Mouse (Mus musculus) embryonic facial prominence, embryonic 12.5 days (tissue): ENCODE results near the gene Gpr45. TPM values are rescaled to one million over a fixed set of nuclear protein-coding genes. Genes with fewer than 3 reads are reported as not detected.

Experiments used
- ATAC-seq: fragments of 200-750 bp; cut with Nextera tagmentation; 2 replicates; pipeline ENCODE4 v1.8.0; 2017; ENCODE audit not compliant: insufficient number of reproducible peaks, insufficient read depth, low FRiP score, low TSS enrichment
- H3K27ac ChIP-seq: fragments of 300-500 bp; sonication (generic); 2 replicates; pipeline ENCODE4 v1.5.1; 2016; ENCODE audit warnings: mild to moderate bottlenecking
- H3K27me3 ChIP-seq: fragments of 300-500 bp; sonication (generic); 2 replicates; pipeline ENCODE4 v1.6.1; 2016; ENCODE audit warnings: mild to moderate bottlenecking, moderate library complexity
- H3K36me3 ChIP-seq: fragments of 300-500 bp; sonication (generic); 2 replicates; pipeline ENCODE4 v1.6.1; 2016; ENCODE audit warnings: mild to moderate bottlenecking
- H3K4me1 ChIP-seq: fragments of 300-500 bp; sonication (generic); 2 replicates; pipeline ENCODE4 v1.6.1; 2016
- H3K4me2 ChIP-seq: fragments of 300-500 bp; sonication (generic); replicated peaks from 2 replicates; pipeline ENCODE4 v1.6.1; 2016; ENCODE audit warnings: mild to moderate bottlenecking, moderate library complexity
- H3K4me3 ChIP-seq: fragments of 300-500 bp; sonication (generic); 2 replicates; pipeline ENCODE4 v1.5.1; 2016; ENCODE audit warnings: mild to moderate bottlenecking
- H3K9ac ChIP-seq: fragments of 300-500 bp; sonication (generic); 2 replicates; pipeline ENCODE4 v1.6.1; 2016; ENCODE audit warnings: mild to moderate bottlenecking, moderate library complexity
- H3K9me3 ChIP-seq: fragments of 300-500 bp; sonication (generic); 2 replicates; pipeline ENCODE4 v1.6.1; 2016; ENCODE audit warnings: mild to moderate bottlenecking, moderate library complexity
- WGBS: fragments of 180-500 bp; shearing (Covaris S2); methylation state at CpG from one replicate; pipeline ENCODE4 v1.1.7; 2016; 5-methylcytosine and 5-hydroxymethylcytosine counted together
- polyA plus RNA-seq: library from polyadenylated mRNA; unstranded; fragments of >200 nt; fragmentation: Nextera tagmentation; extraction: Ambion mirVana; gene quantifications from 2 replicates; pipeline ENCODE4 v1.2.1, GENCODE M21; 2016

The Gpr45 gene
- polyA plus RNA-seq = 15.5 and 16.7 TPM in 2 replicates

GRCm38 (mm10) chr1:42952734-42953481 is at the start of gene Gpr45:
Gene Gpr45, plus strand, starts transcription at chr1:42952872.
- Histone ChIP-seq H3K4me1 (no peaks in the 10 kb centered on the region), H3K27me3 (no peaks in the 10 kb centered on the region), H3K4me3 (peak within 1 kb of the TSS; percentile 79), H3K9ac (peak within 1 kb of the TSS; percentile 77), H3K36me3 (no peaks in the 10 kb centered on the region), H3K27ac (peak within 1 kb of the TSS; percentile 84), H3K4me2 (peak within 1 kb of the TSS; percentile 87), H3K9me3 (no peaks in the 10 kb centered on the region)
- WGBS = 1% methylated on average over 67 of the region's 71 CpGs
- ATAC-seq = peak; percentile 85

GRCm38 (mm10) chr1:42905148-42905547 is 47.5 kb upstream of the Gpr45 start:
- WGBS = 77% methylated on average over 11 of the region's 11 CpGs
- Histone ChIP-seq H3K9ac (no peak overlapping the region), H3K27ac (no peak overlapping the region), H3K9me3 (no peaks in the 10 kb centered on the region), H3K4me1 (no peaks in the 10 kb centered on the region), H3K36me3 (peaks cover 19% of the 10 kb centered on the region), H3K27me3 (no peaks in the 10 kb centered on the region), H3K4me3 (no peak overlapping the region), H3K4me2 (no peak overlapping the region)
- no peak for ATAC-seq

- Histone ChIP-seq H3K4me3 (no peak overlapping the region), H3K36me3 (peaks cover 7% of the 10 kb centered on the region; the same call in 1 of the 2 replicates), H3K4me1 (peaks cover 9% of the 10 kb centered on the region; the same call in 1 of the 2 replicates), H3K9ac (no peak overlapping the region), H3K27ac (no peak overlapping the region), H3K4me2 (no peak overlapping the region), H3K9me3 (no peaks in the 10 kb centered on the region), H3K27me3 (no peaks in the 10 kb centered on the region)
- WGBS = 61% methylated on average over 7 of the region's 7 CpGs
- no peak for ATAC-seq
Observed at GRCm38 (mm10) chr1:42906696-42907095, 46.0 kb upstream of the Gpr45 start.

- Histone ChIP-seq H3K4me1 (peaks cover 9% of the 10 kb centered on the region; the same call in 1 of the 2 replicates), H3K9ac (no peak overlapping the region), H3K9me3 (no peaks in the 10 kb centered on the region), H3K4me3 (no peak overlapping the region), H3K27me3 (no peaks in the 10 kb centered on the region), H3K27ac (no peak overlapping the region), H3K36me3 (peaks cover 7% of the 10 kb centered on the region; the same call in 1 of the 2 replicates), H3K4me2 (no peak overlapping the region)
- 49% methylated on average over 4 of the region's 4 CpGs for WGBS
- no peak for ATAC-seq
Observed at GRCm38 (mm10) chr1:42907153-42907552, 45.5 kb upstream of the Gpr45 start.

- peaks cover 9% of the 10 kb centered on the region; the same call in 1 of the 2 replicates for H3K4me1 ChIP-seq
- WGBS = 18% methylated on average over 4 of the region's 4 CpGs
- no peak overlapping the region for H3K27ac ChIP-seq
- no peaks in the 10 kb centered on the region for H3K36me3 ChIP-seq
- H3K27me3 ChIP-seq = no peaks in the 10 kb centered on the region
- no peak for ATAC-seq
- H3K9me3 ChIP-seq = no peaks in the 10 kb centered on the region
- H3K4me3 ChIP-seq = no peak overlapping the region
- no peak overlapping the region for H3K4me2 ChIP-seq
- H3K9ac ChIP-seq = no peak overlapping the region
Observed at GRCm38 (mm10) chr1:42915062-42915461, 37.6 kb upstream of the Gpr45 start.

- no peaks in the 10 kb centered on the region for H3K9me3 ChIP-seq
- no peaks in the 10 kb centered on the region for H3K4me1 ChIP-seq
- 82% methylated on average over 7 of the region's 7 CpGs for WGBS
- ATAC-seq = no peak
- H3K27me3 ChIP-seq = no peaks in the 10 kb centered on the region
- no peak overlapping the region for H3K4me3 ChIP-seq
- no peak overlapping the region for H3K27ac ChIP-seq
- no peak overlapping the region for H3K4me2 ChIP-seq
- H3K9ac ChIP-seq = no peak overlapping the region
- no peaks in the 10 kb centered on the region for H3K36me3 ChIP-seq
Observed at GRCm38 (mm10) chr1:42916719-42917118, 36.0 kb upstream of the Gpr45 start.

- Histone ChIP-seq H3K4me1 (no peaks in the 10 kb centered on the region), H3K27me3 (no peaks in the 10 kb centered on the region), H3K27ac (no peak overlapping the region), H3K36me3 (no peaks in the 10 kb centered on the region), H3K9ac (no peak overlapping the region), H3K4me3 (no peak overlapping the region), H3K4me2 (peak overlapping the region; percentile 22; the same call in 1 of the 2 replicates), H3K9me3 (no peaks in the 10 kb centered on the region)
- peak; percentile 68; the same call in 1 of the 2 replicates for ATAC-seq
- 14% methylated on average over 4 of the region's 4 CpGs for WGBS
Observed at GRCm38 (mm10) chr1:42917908-42918307, 34.8 kb upstream of the Gpr45 start.

GRCm38 (mm10) chr1:42923924-42924323 is 28.7 kb upstream of the Gpr45 start:
- H3K9ac ChIP-seq = no peak overlapping the region
- WGBS = 75% methylated on average over 5 of the region's 5 CpGs
- no peak overlapping the region for H3K27ac ChIP-seq
- H3K9me3 ChIP-seq = no peaks in the 10 kb centered on the region
- H3K4me1 ChIP-seq = no peaks in the 10 kb centered on the region
- ATAC-seq = no peak
- H3K36me3 ChIP-seq = no peaks in the 10 kb centered on the region
- H3K4me3 ChIP-seq = no peak overlapping the region
- no peaks in the 10 kb centered on the region for H3K27me3 ChIP-seq
- no peak overlapping the region for H3K4me2 ChIP-seq

GRCm38 (mm10) chr1:42933613-42934012 is 19.1 kb upstream of the Gpr45 start:
- 76% methylated on average over 1 of the region's 1 CpGs for WGBS
- no peaks in the 10 kb centered on the region for H3K4me1 ChIP-seq
- H3K4me3 ChIP-seq = no peak overlapping the region
- H3K4me2 ChIP-seq = no peak overlapping the region
- H3K27ac ChIP-seq = no peak overlapping the region
- no peaks in the 10 kb centered on the region for H3K36me3 ChIP-seq
- H3K9ac ChIP-seq = no peak overlapping the region
- H3K27me3 ChIP-seq = no peaks in the 10 kb centered on the region
- no peak for ATAC-seq
- H3K9me3 ChIP-seq = no peaks in the 10 kb centered on the region

- no peaks in the 10 kb centered on the region for H3K9me3 ChIP-seq
Observed at GRCm38 (mm10) chr1:42948486-42948885, 4.2 kb upstream of the Gpr45 start.

GRCm38 (mm10) chr1:42953482-42953822 is 780 bp downstream of the Gpr45 start:
- WGBS = under 1% methylated on average over 16 of the region's 16 CpGs

More at GRCm38 (mm10) chr1:42948486-42948885, 4.2 kb upstream of the Gpr45 start:
- no peak for ATAC-seq
- Histone ChIP-seq H3K4me2 (no peak overlapping the region), H3K4me1 (no peaks in the 10 kb centered on the region), H3K9ac (no peak overlapping the region), H3K27ac (no peak overlapping the region), H3K27me3 (no peaks in the 10 kb centered on the region), H3K4me3 (no peak overlapping the region), H3K36me3 (no peaks in the 10 kb centered on the region)
- 79% methylated on average over 4 of the region's 4 CpGs for WGBS

GRCm38 (mm10) chr1:42956828-42957227 is 4.2 kb downstream of the Gpr45 start:
- H3K4me2 ChIP-seq = no peak overlapping the region
- 92% methylated on average over 1 of the region's 1 CpGs for WGBS
- no peak overlapping the region for H3K4me3 ChIP-seq
- no peaks in the 10 kb centered on the region for H3K27me3 ChIP-seq
- no peaks in the 10 kb centered on the region for H3K36me3 ChIP-seq
- H3K9me3 ChIP-seq = no peaks in the 10 kb centered on the region
- H3K27ac ChIP-seq = no peak overlapping the region
- no peak overlapping the region for H3K9ac ChIP-seq
- ATAC-seq = no peak
- no peaks in the 10 kb centered on the region for H3K4me1 ChIP-seq

More at GRCm38 (mm10) chr1:42953482-42953822, 780 bp downstream of the Gpr45 start:
- Histone ChIP-seq H3K27ac (peak overlapping the region; percentile 84), H3K4me3 (peak overlapping the region; percentile 79), H3K9ac (peak overlapping the region; percentile 77), H3K4me1 (no peaks in the 10 kb centered on the region), H3K4me2 (peak overlapping the region; percentile 87), H3K27me3 (no peaks in the 10 kb centered on the region), H3K36me3 (no peaks in the 10 kb centered on the region), H3K9me3 (no peaks in the 10 kb centered on the region)
- ATAC-seq = 0 out of 2 replicates have a peak, but pooled peaks have one; percentile 18
